Mouse (Mus musculus): ENCODE measurements at regions not wholly inside any gene's neighbourhood (a gene's known extent, or its start where the extent isn't known, plus 50 kb on each side); places are given as distances from the start of the nearest gene placed in this dataset.

DNA sequence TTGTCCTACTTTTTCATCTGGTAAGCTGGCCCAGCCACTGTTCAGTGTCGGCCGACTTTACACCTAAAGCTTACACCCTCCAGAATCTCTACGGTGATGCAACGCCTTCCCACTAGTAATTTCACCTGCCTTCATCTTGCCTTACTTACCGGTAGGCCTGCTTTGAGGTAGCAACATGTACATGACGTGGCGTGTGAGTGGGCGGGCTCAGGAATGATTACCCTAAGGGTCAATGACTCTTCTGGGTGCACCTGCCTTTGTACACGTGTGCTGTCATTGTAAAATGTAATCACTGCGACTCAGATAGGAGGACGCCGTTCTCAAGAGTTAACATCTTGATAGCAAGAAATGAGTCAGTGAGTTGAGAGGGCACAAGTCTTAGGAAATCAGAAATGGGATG, 102.0 kb downstream of the Arl4a start:
- no peaks in the 10 kb centered on the region; the same call in 1 of the 2 replicates for H3K4me1 ChIP-seq (ENCODE audit: control insufficient read depth, insufficient read depth, low read length)
- TF ChIP-seq POLR2A (IDR thresholded peaks at IDR 0.05; ENCODE audit: control insufficient read depth, low read depth, low read length), result no peak
- no peak for TF ChIP-seq CTCF (IDR thresholded peaks at IDR 0.05; ENCODE audit: control insufficient read depth, insufficient read depth, insufficient replicate concordance, low read depth, low read length)
- no peak overlapping the region for H3K4me3 ChIP-seq (ENCODE audit: control insufficient read depth, low read depth, low read length)
- H3K27me3 ChIP-seq (ENCODE audit: control insufficient read depth, insufficient read depth, low read length), result no peaks in the 10 kb centered on the region
- H3K27ac ChIP-seq (ENCODE audit: control insufficient read depth, insufficient read depth, low read depth, low read length), result no peak overlapping the region
- no peaks in the 10 kb centered on the region for H3K36me3 ChIP-seq (ENCODE audit: control insufficient read depth, insufficient read depth, low read length)

DNA sequence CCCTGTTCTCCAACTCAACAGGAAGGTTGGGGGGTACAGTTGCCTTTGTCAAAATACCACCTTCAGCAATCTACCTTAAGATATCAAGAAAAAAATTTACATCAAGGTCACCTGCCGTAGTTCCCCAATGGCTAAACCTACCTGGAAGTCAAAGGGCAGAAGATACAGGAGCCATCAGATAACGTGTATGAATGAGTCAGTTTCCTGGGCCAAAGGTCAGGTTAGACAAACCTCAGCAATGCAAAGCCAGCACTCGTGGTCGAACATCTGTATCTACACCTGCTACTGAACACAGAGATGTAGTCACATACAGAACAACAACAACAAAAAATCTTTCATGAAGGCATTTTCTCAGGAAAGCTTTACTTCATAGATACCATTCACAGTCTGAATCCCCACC, 102.9 kb downstream of the Arl4a start:
- H3K36me3 ChIP-seq (ENCODE audit: control insufficient read depth, insufficient read depth, low read length), result no peaks in the 10 kb centered on the region
- TF ChIP-seq CTCF (IDR thresholded peaks at IDR 0.05; ENCODE audit: control insufficient read depth, insufficient read depth, insufficient replicate concordance, low read depth, low read length) (no peak), POLR2A (IDR thresholded peaks at IDR 0.05; ENCODE audit: control insufficient read depth, low read depth, low read length) (no peak)

DNA sequence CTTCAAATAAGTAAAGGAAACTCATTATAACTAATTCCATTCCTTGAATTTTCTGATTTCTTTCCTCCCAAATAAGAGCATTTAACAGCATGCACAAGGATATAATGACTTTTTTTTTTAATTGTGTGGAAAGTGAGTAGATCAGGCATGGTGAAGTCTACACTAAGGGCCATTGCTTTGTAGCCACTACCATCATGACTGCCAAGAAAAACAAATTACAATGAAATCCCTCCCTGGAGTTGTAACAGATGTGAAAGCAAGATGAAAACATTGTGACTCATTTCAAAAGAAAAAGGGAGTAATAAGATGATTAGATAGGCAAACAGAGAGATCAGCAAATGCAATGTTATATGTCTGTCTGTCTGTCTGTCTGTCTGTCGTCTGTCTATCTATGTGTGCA, 106.6 kb downstream of the Arl4a start:
- no peak for TF ChIP-seq POLR2A (IDR thresholded peaks at IDR 0.05; ENCODE audit: control insufficient read depth, low read depth, low read length)
- TF ChIP-seq CTCF (IDR thresholded peaks at IDR 0.05; ENCODE audit: control insufficient read depth, insufficient read depth, insufficient replicate concordance, low read depth, low read length), result no peak
- Histone ChIP-seq H3K4me1 (ENCODE audit: control insufficient read depth, insufficient read depth, low read length) (no peaks in the 10 kb centered on the region; the same call in 1 of the 2 replicates), H3K27ac (ENCODE audit: control insufficient read depth, insufficient read depth, low read depth, low read length) (no peak overlapping the region), H3K4me3 (ENCODE audit: control insufficient read depth, low read depth, low read length) (no peak overlapping the region), H3K27me3 (ENCODE audit: control insufficient read depth, insufficient read depth, low read length) (no peaks in the 10 kb centered on the region), H3K36me3 (ENCODE audit: control insufficient read depth, insufficient read depth, low read length) (no peaks in the 10 kb centered on the region)

More for the DNA sequence above, 102.9 kb downstream of the Arl4a start:
- Histone ChIP-seq H3K4me3 (ENCODE audit: control insufficient read depth, low read depth, low read length) (no peak overlapping the region), H3K27ac (ENCODE audit: control insufficient read depth, insufficient read depth, low read depth, low read length) (no peak overlapping the region), H3K27me3 (ENCODE audit: control insufficient read depth, insufficient read depth, low read length) (no peaks in the 10 kb centered on the region), H3K4me1 (ENCODE audit: control insufficient read depth, insufficient read depth, low read length) (no peaks in the 10 kb centered on the region; the same call in 1 of the 2 replicates)

DNA sequence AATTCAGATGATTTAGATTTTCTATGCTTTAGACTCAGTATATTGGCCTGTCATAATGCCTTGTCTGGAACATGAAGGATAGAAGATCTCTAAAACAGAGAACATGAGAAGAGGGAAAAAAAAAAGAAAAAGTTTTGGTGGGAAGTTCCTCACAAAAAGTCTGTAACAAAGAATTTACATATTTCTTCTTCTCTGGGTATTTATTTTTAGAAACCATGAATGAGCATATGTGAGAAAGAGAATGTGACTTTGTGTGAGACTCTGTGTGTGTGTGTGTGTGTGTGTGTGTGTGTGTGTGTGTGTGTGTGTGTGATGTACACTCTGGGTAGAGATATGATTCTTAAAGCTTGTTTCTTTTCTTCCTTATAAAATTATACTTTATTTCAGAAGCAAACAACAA, 109.9 kb downstream of the Arl4a start:
- no peaks in the 10 kb centered on the region for H3K36me3 ChIP-seq (ENCODE audit: control insufficient read depth, insufficient read depth, low read length)
- no peaks in the 10 kb centered on the region for H3K4me1 ChIP-seq (ENCODE audit: control insufficient read depth, insufficient read depth, low read length)
- no peaks in the 10 kb centered on the region for H3K27me3 ChIP-seq (ENCODE audit: control insufficient read depth, insufficient read depth, low read length)
- no peak for TF ChIP-seq CTCF (IDR thresholded peaks at IDR 0.05; ENCODE audit: control insufficient read depth, insufficient read depth, insufficient replicate concordance, low read depth, low read length)
- no peak for TF ChIP-seq POLR2A (IDR thresholded peaks at IDR 0.05; ENCODE audit: control insufficient read depth, low read depth, low read length)
- no peak overlapping the region for H3K27ac ChIP-seq (ENCODE audit: control insufficient read depth, insufficient read depth, low read depth, low read length)
- no peak overlapping the region for H3K4me3 ChIP-seq (ENCODE audit: control insufficient read depth, low read depth, low read length)

DNA sequence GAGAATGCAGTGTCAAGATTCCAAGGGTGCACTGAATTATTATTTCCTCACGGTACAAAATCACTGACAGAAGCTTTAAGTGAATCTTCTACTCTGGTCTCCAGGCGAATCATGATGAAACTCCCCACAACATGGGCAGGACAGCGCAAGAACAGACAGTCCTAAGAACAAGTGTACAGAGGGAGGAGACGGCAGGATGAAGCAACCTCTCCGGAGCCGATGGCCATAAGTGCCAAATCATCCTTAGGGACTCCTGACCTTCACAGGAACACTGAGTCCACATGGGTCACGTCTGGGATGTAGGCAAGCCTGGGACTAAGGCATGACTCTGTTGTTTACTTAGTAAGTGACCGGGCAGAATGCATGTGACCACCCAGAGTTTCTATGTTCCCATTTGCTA, 110.8 kb downstream of the Arl4a start:
- TF ChIP-seq POLR2A (IDR thresholded peaks at IDR 0.05; ENCODE audit: control insufficient read depth, low read depth, low read length) (no peak), CTCF (IDR thresholded peaks at IDR 0.05; ENCODE audit: control insufficient read depth, insufficient read depth, insufficient replicate concordance, low read depth, low read length) (no peak)
- Histone ChIP-seq H3K27ac (ENCODE audit: control insufficient read depth, insufficient read depth, low read depth, low read length) (no peak overlapping the region), H3K27me3 (ENCODE audit: control insufficient read depth, insufficient read depth, low read length) (no peaks in the 10 kb centered on the region), H3K36me3 (ENCODE audit: control insufficient read depth, insufficient read depth, low read length) (no peaks in the 10 kb centered on the region), H3K4me3 (ENCODE audit: control insufficient read depth, low read depth, low read length) (no peak overlapping the region), H3K4me1 (ENCODE audit: control insufficient read depth, insufficient read depth, low read length) (no peaks in the 10 kb centered on the region)

DNA sequence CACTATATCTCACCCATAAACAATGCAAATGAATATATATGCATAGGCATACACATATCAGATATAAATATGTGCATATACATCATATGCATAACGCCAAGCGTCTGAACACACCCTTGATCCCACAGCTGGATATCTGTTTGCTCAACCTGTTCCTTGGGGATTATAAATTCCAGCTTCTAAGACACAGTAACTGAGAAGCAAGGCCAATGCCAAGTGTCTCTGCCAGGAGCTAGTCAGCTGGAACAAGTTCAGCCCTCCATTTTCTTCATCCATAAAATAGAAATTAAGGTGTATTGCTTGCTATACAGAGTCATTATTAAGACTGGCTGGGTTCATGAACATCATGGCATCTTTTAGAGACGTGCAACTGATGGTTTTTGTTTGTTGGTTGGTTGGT, 116.3 kb downstream of the Arl4a start:
- H3K27ac ChIP-seq (ENCODE audit: control insufficient read depth, insufficient read depth, low read depth, low read length), result no peak overlapping the region
- no peak for TF ChIP-seq POLR2A (IDR thresholded peaks at IDR 0.05; ENCODE audit: control insufficient read depth, low read depth, low read length)
- no peaks in the 10 kb centered on the region for H3K4me1 ChIP-seq (ENCODE audit: control insufficient read depth, insufficient read depth, low read length)
- no peaks in the 10 kb centered on the region for H3K36me3 ChIP-seq (ENCODE audit: control insufficient read depth, insufficient read depth, low read length)
- no peak overlapping the region for H3K4me3 ChIP-seq (ENCODE audit: control insufficient read depth, low read depth, low read length)
- no peaks in the 10 kb centered on the region for H3K27me3 ChIP-seq (ENCODE audit: control insufficient read depth, insufficient read depth, low read length)

DNA sequence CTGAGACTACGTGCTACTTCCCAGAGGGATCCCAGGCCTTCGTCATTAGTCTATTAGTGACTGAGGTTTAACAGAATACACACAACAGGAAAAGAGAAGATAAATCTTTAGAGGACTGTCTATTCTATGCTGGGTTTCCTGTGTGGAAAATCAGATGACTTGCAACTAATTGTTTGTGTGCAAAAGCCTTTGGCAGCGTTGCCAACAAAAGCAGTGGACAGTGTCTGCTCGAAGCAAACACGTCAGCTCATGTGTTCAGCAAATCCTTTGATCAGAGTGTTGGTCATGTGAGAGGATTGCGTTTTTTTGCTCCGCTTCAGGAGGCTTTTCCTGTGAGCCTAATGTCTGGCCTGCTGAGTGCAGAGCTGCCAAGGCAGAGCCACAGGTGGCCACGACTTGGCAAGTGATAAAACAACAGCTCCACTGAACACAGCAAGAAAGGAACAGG, 117.3 kb downstream of the Arl4a start:
- Histone ChIP-seq H3K4me1 (ENCODE audit: control insufficient read depth, insufficient read depth, low read length) (no peaks in the 10 kb centered on the region), H3K4me3 (ENCODE audit: control insufficient read depth, low read depth, low read length) (no peak overlapping the region), H3K27me3 (ENCODE audit: control insufficient read depth, insufficient read depth, low read length) (no peaks in the 10 kb centered on the region), H3K36me3 (ENCODE audit: control insufficient read depth, insufficient read depth, low read length) (no peaks in the 10 kb centered on the region), H3K27ac (ENCODE audit: control insufficient read depth, insufficient read depth, low read depth, low read length) (no peak overlapping the region)
- TF ChIP-seq CTCF (IDR thresholded peaks at IDR 0.05; ENCODE audit: control insufficient read depth, insufficient read depth, insufficient replicate concordance, low read depth, low read length) (no peak), POLR2A (IDR thresholded peaks at IDR 0.05; ENCODE audit: control insufficient read depth, low read depth, low read length) (no peak)

DNA sequence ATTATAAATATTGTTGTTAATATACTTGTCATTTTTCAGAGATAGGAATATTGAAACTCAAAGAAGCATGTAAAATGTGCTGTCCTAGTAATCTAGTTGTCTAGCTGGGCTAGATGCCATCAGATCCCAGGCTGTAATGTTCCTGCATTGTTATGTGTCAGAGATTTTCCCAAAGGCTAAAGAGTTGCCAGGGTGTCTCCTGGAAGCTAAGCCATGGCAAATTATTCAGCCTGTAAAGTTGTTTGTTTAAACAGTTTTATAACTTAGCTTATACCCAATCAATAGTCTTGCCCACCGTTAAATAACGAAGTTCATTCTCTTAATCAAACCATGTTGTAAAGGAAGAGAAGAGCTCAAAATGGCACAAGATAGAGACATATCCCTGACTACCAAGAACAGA, 117.9 kb downstream of the Arl4a start:
- TF ChIP-seq CTCF (IDR thresholded peaks at IDR 0.05; ENCODE audit: control insufficient read depth, insufficient read depth, insufficient replicate concordance, low read depth, low read length) (no peak), POLR2A (IDR thresholded peaks at IDR 0.05; ENCODE audit: control insufficient read depth, low read depth, low read length) (no peak)

More for the DNA sequence above, 117.9 kb downstream of the Arl4a start:
- Histone ChIP-seq H3K27me3 (ENCODE audit: control insufficient read depth, insufficient read depth, low read length) (no peaks in the 10 kb centered on the region), H3K4me3 (ENCODE audit: control insufficient read depth, low read depth, low read length) (no peak overlapping the region), H3K27ac (ENCODE audit: control insufficient read depth, insufficient read depth, low read depth, low read length) (no peak overlapping the region), H3K36me3 (ENCODE audit: control insufficient read depth, insufficient read depth, low read length) (no peaks in the 10 kb centered on the region), H3K4me1 (ENCODE audit: control insufficient read depth, insufficient read depth, low read length) (no peaks in the 10 kb centered on the region)
